Mouse (Mus musculus): ENCODE results near the gene Ndufa4l2.

Ndufa4l2 gene

GRCm38 (mm10) chr10:127514764-127515163 is at the start of gene Ndufa4l2:
Gene Ndufa4l2 (plus strand): TSS chr10:127514967.
- no peak for DNase-seq (ENCODE audit: low read depth, low spot score)

GRCm38 (mm10) chr10:127471281-127471988 is 43.3 kb upstream of the Ndufa4l2 start:
- no peak for DNase-seq (ENCODE audit: low read depth, low spot score)

- no peak for DNase-seq (ENCODE audit: low read depth, low spot score)
These were observed 42.0 kb upstream of the Ndufa4l2 start for GRCm38 (mm10) chr10:127472722-127473121.

GRCm38 (mm10) chr10:127475175-127475574 is 39.6 kb upstream of the Ndufa4l2 start:
- no peak for DNase-seq (ENCODE audit: low read depth, low spot score)

- no peak for DNase-seq (ENCODE audit: low read depth, low spot score)
These were observed 38.2 kb upstream of the Ndufa4l2 start for GRCm38 (mm10) chr10:127476541-127476940.

GRCm38 (mm10) chr10:127477301-127477700 is 37.5 kb upstream of the Ndufa4l2 start:
- no peak for DNase-seq (ENCODE audit: low read depth, low spot score)

- DNase-seq (ENCODE audit: low read depth, low spot score) = peak; percentile 24
These were observed 35.6 kb upstream of the Ndufa4l2 start for GRCm38 (mm10) chr10:127479131-127479530.

GRCm38 (mm10) chr10:127480833-127481813 is 33.6 kb upstream of the Ndufa4l2 start:
- no peak for DNase-seq (ENCODE audit: low read depth, low spot score)

GRCm38 (mm10) chr10:127485235-127485634 is 29.5 kb upstream of the Ndufa4l2 start:
- DNase-seq (ENCODE audit: low read depth, low spot score) = no peak

- DNase-seq (ENCODE audit: low read depth, low spot score) = no peak
These were observed 25.9 kb upstream of the Ndufa4l2 start for GRCm38 (mm10) chr10:127488856-127489255.

GRCm38 (mm10) chr10:127490160-127491127 is 24.3 kb upstream of the Ndufa4l2 start:
- DNase-seq (ENCODE audit: low read depth, low spot score) = no peak

- DNase-seq (ENCODE audit: low read depth, low spot score) = no peak
These were observed 23.6 kb upstream of the Ndufa4l2 start for GRCm38 (mm10) chr10:127491128-127491512.

- no peak for DNase-seq (ENCODE audit: low read depth, low spot score)
These were observed 22.6 kb upstream of the Ndufa4l2 start for GRCm38 (mm10) chr10:127492118-127492517.

- no peak for DNase-seq (ENCODE audit: low read depth, low spot score)
These were observed 18.6 kb upstream of the Ndufa4l2 start for GRCm38 (mm10) chr10:127496156-127496555.

GRCm38 (mm10) chr10:127499516-127499915 is 15.3 kb upstream of the Ndufa4l2 start:
- no peak for DNase-seq (ENCODE audit: low read depth, low spot score)

- no peak for DNase-seq (ENCODE audit: low read depth, low spot score)
These were observed 14.7 kb upstream of the Ndufa4l2 start for GRCm38 (mm10) chr10:127500042-127500441.

- no peak for DNase-seq (ENCODE audit: low read depth, low spot score)
These were observed 13.6 kb upstream of the Ndufa4l2 start, which contains the start of gene Stac3 for GRCm38 (mm10) chr10:127500894-127501893. Gene Stac3 (plus strand): TSS chr10:127501686.

GRCm38 (mm10) chr10:127508239-127508638 is 6.5 kb upstream of the Ndufa4l2 start:
- DNase-seq (ENCODE audit: low read depth, low spot score) = peak; percentile 74

GRCm38 (mm10) chr10:127509051-127509836 is 5.5 kb upstream of the Ndufa4l2 start:
- DNase-seq (ENCODE audit: low read depth, low spot score) = peak; percentile 95

All from forelimb bud, embryonic 11.5 days (tissue).